Mouse (Mus musculus) adrenal gland (tissue): ENCODE results near the gene Abraxas1.

ENCODE experiments used
- intact Hi-C: fragments of 180-260 bp; cut with DNase I; formaldehyde crosslinking; loops from one replicate; pipeline ENCODE4 v1.15.1; 2025
- long read RNA-seq, 2 experiments: library from polyadenylated mRNA; unstranded; transcript quantifications; one replicate each; pipeline ENCODE4 v2.0.0; 2020; ENCODE audit warnings: borderline replicate concordance in 1 of 2; ENCODE audit not compliant: insufficient replicate concordance in 1 of 2

The Abraxas1 gene
- long read RNA-seq, experiment 1, partial matches to known transcripts, result 0 of 6 reads
- long read RNA-seq, experiment 1, other reads (novel, unspliced or antisense), result 1 of 6 reads
- long read RNA-seq, experiment 2, transcript Abraxas1-209 (10 exons, 1,668 nt), result major isoform, 6 of 14 reads
- long read RNA-seq, experiment 2, partial matches to known transcripts, result 1 of 14 reads
- long read RNA-seq, experiment 2, other reads (novel, unspliced or antisense), result 2 of 14 reads

DNA sequence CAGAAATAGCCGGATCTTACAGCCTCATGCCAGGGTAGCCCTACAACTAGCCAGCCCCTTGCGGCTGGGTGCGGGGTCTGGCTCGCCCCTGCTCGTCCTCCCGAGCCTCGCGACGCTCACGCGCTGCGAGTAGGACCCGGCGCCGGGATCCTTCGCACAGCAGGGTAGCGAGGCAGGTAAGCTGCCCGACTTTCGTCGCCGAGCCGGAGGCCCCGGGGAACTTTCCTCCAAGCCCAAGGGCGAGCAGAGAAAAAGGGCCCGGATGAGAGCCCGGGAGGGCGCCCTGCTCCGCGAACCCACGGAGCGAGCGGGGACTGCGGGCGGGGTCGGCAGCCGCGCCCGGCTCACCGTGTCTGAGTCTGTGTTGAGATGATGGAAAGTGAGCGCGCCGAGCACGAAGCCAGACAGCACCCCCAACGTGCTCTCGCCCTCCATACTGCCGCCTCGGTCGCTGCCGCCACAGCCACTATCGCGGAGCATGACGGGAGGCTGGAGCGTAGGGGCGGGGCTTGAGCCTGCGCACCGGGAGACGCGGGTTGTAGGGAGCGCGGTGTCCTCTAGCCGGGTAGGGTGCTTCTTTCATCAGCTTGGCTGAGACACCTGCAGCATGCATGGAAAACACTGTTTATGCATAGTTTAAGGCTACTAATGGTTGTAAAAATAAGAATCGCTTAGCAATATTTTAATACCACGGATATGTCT lies at the start of gene Abraxas1:
Abraxas1 (minus strand) TSS at position 483 of the 702 bp plus-strand sequence.
- intact Hi-C loops, result no loop called here

DNA sequence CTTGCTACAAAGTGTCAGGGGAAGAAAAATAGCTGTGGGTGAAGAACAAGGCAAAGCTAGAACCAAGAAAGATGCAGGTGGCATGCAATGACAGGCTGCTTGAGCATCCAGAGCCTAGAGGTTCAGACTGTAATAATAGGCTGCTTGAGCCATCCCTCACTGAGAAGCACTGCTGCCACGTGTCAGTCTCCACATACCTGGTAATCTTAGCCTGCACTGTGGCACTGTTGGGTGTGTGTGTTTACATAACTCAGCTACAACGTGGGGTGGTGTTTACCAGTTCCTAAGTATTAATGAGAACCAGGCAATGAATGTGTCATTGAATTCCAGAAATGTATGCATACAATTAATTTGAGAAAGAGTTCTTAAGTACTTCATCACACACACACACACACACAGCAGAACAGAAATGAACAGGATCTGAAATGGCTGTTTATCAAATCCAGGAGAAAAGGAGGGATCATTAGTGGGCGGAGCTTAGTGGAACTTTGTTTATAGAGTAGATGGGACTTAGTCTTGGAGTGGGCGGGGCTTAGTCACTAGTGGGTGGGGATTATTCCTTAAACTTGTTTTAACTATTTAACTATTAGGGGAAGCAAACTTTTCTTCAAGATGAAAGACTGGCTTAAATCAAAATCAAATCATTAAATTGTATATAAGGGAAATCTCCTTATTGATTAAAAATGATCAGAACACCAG lies 48.6 kb upstream of the Abraxas1 start:
- intact Hi-C loops, result no loop called here

DNA sequence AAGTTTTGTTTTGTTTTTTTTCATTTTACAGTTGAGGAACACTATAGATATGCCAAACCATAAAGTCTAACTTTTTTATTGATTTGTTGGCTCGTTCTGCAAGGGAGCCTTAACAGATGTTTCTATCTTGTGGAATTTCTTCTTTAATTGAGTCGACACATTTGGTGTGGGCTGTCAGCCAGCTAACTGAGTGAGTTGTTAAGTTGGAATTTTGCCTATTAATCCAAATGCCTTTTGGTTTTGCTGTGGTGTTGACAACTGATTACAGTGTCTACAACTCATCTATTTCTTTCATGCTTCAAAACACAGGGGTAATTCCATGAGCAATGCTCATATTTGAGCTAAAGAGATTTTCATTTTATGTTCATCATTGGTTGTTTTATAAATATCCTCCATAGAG lies 45.4 kb upstream of the Abraxas1 start:
- intact Hi-C loops, result no loop called here

DNA sequence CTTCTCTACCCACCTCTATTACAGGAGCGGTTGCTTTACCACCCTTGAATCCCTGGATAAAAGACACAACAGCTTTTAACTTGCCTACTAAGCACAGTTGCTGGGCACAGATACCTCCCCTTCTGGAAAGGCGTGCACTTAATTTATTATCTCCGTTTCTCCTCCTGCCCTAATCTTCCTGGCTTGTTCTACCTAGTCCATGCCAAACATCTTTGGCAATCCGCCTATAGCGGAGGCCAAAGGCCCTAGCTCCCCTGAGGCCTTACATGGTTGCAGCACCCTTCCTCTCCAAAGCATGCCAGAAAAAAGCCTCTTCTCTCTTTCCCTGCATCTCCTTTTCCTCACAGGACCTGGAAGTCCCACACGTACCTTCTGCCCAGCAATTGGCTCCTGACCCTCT lies 43.7 kb upstream of the Abraxas1 start:
- intact Hi-C loops, result no loop called here

DNA sequence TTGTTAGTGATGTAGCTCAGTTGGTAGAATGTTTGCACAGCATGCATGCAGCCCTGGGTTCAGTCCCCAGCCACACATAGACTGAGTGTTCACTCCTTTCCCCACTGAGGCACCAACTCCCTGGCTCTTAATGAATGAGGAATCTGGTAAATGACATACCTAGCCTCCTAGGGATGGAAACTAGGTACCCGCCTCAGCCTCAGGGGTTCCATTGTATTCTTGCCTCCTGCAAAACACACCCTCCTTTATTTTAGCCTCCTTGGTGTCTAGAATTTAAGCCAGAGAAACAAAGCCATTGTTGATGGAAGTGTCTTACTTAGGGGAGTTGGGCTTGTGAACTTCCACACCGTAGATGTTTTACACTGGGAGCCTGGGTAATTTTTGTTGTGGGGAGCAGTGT lies 42.3 kb upstream of the Abraxas1 start:
- intact Hi-C loops, result no loop called here

DNA sequence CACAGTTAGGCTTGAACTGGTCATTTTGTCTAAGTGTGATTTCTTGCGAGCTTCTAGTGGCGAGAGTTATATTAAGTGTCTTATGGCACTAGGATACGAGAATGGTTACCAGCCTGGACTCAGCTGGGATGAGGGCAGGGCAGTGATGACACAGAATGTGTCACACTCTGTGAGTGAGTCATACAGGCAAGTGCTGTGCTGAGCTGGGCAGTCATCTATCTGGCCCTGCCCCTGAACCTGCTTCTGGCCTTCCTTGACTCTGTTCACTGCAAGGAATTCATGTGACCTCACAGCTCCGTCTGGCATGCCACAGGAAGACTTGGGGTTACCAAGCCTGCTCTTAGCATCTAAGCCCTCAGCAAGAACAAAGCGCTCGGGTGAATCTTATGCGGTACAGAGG lies 41.0 kb upstream of the Abraxas1 start:
- intact Hi-C loops, result no loop called here

DNA sequence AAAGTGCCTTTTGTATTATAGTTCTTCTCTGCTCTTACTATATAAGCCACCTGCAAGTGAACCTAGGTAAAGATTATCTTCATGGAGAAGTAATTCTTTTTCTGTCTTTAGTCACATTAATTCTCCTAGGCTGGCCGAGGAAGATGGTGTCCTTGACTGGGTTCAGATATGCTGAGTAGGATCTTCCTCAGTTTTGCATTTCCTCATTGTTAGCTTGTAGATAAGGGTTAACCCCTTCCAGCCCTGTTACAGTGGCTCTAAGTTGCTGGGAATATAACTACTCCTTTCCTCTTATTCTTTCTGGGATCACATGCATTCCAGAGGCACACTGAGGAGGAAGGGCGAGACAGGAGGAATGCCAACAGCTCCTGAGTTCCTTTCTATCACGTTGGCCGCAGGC lies 40.4 kb upstream of the Abraxas1 start:
- intact Hi-C loops, result no loop called here

DNA sequence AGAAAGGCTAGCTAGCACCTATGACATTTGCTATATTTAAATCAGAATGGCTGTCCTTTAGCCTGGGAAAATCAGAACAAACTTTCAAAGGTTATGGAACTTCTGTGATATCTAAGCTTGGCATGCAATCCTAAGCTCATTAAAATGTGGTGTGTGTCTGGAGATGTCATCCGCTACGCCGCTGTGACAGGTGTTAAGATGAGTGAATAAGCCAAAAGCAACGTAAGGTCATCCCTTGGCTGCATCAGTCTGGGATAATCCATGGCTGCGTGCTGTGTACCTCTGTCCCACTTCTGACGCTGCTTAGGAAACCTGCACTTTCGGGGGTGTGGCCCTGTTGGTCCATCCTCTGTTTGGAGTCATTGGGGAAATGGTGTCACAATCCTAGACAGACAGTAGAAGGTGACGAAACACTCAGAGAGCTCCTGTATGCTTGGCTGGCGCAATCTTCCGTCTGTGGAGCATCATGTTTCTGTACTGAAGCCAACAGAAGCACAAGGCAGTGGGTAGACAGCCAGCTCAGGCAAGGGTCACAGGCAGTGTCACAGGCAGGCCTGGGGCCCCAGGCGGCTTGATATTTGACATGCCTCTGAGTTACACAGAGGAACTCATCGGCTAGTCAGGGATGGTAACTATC lies 39.8 kb upstream of the Abraxas1 start:
- intact Hi-C loops, result no loop called here

DNA sequence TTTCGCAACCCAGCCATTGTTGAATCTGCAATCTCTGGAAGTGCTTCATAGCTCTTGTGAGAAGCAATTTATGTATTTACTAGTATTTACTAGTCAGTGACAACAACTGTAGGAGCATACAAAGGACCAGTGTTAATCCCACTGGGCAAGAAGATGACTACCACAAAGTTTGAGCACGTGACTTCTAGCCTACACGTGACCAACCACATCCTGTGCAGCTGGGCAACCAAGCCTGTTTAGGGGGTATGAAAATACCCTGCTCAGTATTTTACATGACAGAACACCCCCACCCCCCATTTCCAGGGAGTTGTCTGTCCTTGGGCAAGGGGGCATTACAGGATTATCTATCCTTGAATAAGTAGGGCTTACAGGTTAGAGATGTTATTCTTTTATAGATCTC lies 35.8 kb upstream of the Abraxas1 start:
- intact Hi-C loops, result no loop called here

DNA sequence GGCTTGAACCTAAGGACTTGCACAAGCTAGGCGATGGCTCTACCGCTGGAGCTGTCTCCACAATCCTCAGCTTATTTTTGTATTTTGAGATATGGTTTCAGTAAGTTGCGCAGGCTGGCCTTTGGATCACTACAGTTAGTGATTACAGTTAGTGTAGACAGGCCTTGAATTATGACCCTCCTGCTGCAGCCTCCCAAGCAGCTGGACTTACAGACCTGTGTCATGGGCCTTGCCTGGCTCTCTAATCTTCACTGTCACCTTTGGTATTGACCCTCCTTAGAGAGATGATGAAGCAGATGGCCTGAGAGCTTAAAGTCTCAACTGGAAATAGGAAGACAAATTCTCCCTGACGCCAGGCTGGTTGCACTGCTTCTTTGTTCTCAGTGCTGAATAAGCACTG lies 33.2 kb upstream of the Abraxas1 start:
- intact Hi-C loops, result no loop called here

DNA sequence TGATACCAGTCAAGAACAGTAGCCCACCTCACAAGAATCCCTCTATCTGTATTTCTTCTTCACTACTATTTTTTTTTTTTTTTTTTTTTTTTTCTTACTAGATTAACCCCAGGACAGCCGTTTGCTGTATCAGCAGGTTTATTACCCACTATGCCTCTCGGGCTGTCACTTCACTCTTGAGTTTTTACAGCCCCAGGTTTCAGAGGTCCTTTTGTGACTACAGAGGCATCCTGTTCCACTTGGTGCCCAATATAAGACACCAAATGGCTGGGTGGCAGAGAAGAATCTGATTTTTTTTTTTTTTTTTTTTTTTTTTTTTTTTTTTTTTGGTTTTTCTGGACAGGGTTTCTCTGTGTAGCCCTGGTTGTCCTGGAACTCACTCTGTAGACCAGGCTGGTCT lies 26.4 kb upstream of the Abraxas1 start:
- intact Hi-C loops, result no loop called here

DNA sequence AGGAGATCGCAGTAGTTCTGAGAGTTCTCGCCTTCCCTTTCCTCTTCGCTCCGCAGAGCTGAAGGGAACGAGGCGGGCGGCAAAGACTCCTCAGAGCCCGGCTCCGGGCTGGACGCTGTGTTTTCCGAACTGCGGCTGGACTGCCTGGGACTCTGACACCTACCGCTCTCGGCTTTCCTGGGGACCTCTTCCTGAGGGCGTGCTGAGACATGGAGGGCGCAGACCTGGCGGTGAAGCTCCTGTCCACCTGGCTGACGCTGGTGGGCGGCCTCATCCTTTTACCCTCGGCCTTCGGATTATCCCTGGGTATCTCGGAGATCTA lies 25.8 kb upstream of the Abraxas1 start:
- intact Hi-C loops, result no loop called here

DNA sequence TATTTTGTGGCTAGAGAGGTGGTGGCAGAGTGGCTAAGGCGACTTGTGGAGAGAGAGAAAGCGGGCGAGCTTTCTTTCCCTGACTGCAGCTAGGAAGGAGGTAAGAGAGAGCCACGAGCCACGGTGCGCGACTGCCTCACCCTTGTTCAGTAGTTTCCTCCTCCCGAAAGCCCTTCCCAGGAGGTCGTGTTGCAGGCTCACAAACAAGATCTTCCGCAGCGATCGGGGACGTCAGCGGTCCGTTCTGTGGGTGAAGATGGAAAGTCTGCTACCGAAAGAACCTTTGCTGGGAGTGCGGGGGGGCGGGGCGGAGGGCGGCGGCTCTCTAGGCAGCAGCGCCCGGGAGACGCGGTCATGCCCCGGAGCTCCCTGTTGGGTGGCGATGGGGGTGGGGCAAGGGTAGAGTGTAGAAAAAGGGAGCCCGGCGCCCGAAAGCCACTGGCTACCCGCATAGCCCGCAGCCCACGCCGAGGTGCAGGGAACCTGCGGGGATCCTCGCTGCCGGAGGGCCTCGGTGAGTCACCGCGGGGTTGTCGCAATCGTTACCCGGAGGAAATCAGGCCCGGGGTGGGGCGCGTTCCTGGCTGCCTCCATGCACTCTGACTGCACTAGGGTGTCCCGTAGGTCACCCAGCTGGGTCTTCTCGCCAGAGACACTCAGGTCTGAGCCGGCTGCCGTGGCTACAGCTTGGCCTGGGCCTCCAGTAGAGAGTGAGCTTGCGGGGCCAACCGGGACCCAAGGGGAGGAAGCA lies 25.3 kb upstream of the Abraxas1 start:
- intact Hi-C loops, result no loop called here

DNA sequence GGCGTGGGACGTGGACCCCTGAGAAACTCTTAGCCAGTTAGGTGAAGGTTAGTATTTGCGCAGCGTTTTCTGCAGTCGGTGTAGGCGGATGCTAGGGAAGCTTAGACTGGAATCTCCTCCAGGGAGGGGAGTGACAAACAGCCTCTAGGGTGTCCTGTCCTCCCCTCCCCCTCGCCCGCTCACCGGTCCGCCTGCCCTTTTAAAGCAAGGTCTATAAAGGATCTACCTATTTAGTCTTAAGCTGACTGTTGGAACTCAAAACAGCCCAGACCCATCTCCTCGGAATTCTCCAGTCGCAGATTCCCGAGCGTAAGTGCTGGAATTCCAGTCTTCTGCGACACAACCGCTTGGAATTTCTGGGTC lies 24.7 kb upstream of the Abraxas1 start, which contains the start of gene Gpat3:
Gpat3 (plus strand) TSS at position 229 of the 363 bp plus-strand sequence.
- intact Hi-C loops, result no loop called here

DNA sequence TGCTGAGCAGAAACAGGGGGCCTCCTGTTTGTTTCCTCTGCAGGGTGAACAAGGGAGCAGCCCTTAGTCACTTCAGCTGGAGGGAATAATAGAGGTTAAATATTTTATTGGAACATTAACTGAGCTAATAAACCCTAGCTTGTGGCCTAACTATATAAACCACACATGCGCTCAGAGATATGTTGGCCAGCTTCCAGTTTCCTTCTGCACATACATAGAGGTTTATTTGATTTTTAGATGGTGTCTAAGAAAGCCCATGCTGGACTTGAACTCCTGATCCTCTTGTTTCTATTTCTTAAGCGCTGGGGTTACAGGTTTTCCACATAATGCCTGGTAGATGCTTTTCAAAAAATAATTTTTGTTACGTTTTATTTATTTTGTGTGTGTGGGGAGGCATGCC lies 23.7 kb upstream of the Abraxas1 start:
- intact Hi-C loops, result no loop called here

DNA sequence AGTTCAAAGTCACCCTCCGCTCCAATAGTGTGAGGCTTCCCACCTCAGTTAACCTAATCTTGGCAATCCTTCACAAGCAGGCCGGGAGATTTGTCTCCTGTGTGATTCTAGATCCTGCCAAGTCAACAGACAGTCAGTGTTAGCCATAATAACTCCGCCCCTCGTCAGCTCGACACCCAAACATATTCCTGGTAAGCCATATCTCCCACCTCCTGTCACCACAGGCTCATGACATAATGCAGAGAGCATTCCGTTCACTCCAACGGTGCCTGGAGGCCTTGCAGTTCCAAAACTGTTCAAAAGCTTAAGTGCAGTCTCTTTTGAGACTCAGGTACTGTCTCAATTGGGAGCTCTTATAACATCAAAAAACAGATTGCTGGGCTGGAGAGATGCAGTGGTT lies 17.1 kb upstream of the Abraxas1 start:
- intact Hi-C loops, result no loop called here

DNA sequence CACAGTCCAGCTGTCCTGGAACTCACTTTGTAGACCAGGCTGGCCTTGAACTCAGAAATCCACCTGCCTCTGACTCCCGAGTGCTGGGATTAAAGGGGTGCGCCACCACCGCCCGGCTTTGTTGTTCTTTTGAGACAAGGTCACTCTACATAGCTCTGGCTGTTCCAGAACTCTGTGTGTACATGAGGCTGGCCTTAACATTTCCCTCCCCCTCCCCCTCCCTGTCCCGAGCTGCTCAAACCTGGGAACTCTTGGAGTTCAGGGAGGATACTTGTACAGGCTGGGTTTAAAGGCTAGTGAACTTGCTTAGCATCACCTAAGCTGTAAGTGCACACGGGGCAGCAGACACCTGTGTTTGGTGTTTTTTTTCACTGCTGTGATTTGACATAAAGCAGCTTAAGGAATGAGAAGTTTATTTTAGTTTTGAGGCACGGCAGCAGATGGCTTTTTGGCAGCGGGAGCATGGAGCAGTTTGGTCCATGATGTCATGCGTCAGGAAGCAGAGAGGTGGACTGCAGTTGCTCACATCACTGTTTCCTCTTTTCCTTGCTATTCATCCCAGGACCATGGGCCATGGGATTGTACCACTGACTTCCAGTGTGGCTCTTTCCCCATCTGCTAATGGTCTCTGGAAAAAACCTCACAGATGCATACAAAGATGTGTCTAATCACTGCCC lies 15.2 kb upstream of the Abraxas1 start:
- intact Hi-C loops, result no loop called here

DNA sequence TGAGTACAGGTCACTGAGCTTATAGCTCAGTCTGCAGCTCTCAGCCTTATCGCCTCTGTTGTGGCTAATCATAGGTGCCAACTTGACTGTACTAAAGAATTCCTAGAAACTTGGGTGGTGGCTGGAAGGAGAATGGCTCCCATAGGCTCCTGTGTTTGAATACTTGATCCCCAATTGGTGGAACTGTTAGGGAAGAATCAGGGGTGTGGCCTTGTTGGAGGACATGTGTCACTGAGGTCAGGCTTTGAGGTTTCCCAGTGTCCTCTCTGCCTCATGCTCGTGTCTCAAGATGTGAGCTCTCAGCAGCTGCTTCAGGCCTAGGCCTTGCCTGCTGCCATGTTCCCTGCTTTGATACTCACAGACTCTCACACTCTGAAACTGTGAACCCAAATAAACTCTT lies 13.1 kb upstream of the Abraxas1 start:
- intact Hi-C loops, result no loop called here

DNA sequence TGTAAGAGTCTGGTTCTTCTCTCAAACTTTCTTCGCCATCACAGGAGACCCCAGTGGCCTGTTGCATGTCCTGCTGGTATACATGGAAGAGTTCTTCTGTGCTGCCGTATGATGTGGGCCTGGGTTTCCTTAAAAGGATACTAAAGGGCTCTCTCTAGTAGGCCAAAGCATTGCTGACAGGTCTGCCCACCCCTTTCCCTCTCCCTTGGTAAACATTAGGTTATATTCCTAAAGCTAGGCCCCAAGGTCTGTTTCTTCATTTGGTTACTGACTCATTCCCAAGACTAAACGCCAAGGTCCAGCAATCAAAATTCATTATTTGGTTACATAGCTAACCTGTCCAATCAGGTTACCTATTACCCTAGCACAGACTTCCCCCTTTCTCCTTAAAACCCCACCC lies 11.9 kb upstream of the Abraxas1 start:
- intact Hi-C loops, result no loop called here

DNA sequence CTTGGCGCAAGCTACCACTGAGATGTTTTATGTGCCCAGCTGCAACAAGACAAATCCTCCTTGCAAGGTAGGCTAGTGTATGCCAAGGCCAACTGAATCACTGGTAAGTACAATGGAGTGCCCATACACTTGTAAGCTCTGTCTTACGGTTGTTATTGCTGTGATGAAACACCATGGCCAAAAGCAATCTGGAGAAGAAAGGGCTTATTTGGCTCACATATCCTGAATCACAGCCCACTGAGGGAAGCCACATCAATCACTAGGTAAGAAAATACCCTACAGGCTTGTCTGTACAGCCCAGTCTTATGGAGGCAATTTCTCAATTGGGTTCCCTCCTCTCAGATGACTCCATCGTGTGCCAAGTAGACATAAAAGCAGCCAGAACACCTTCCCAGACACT lies 7.9 kb upstream of the Abraxas1 start:
- intact Hi-C loops, result no loop called here

DNA sequence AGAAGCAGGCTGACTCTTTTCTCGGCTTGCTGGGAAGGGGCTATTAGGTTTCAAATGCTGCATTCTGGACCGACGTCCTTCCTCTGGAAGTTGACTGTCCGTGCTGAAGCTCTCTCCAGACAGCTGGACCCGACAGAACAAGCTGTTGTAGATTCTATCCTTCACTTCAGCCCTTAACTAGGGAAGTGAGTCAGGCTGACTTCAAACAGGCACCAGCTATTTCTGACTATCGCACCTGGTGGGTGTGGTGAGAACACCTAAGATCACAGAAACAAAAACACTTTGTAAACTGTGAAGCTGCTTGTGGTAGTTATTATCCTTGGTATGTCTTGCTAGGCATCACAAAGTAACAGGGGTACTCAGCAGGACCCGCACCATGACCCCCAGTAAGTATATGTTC lies 5.8 kb upstream of the Abraxas1 start:
- intact Hi-C loops, result loop anchor here (1.0 kb wide), 1 partner anchor 89 kb away; no protein-coding TSS in a partner anchor
